Mouse (Mus musculus): Measurements from ENCODE around the gene Asic2. TPM values are rescaled to one million over a fixed set of nuclear protein-coding genes. Genes with fewer than 3 reads are reported as not detected.

Asic2 gene
- polyA plus RNA-seq, 1 experiment from 2014 or later: 0.47 TPM

DNA sequence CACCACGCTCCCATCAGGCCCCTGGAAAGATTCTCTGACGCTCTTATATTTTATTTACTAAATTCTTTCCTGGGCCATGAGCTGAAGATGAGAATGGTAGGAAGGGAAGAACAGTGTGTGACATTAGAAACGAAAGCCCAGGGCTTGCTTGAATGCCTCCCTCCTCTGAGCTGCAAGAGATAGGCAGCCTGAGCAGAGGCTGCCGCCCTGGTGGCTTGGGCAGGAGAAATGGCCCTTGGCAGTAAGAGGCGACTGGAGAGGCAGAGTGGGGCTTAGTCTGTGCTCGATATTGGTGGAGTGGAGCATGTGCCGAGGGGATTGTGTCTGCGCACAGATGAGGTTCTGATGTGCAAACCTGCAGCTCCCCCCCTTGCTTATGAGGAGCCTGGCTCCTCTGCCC, 1014.1 kb downstream of the Asic2 start:
- Histone ChIP-seq H3K27ac (replicated peaks) (no peak overlapping the region), H3K4me1 (replicated peaks; ENCODE audit: control insufficient read depth, insufficient read depth) (no peaks in the 10 kb centered on the region), H3K4me3 (ENCODE audit: low read depth, low read length) (no peak overlapping the region), H3K4me2 (replicated peaks; ENCODE audit: low read depth) (no peak overlapping the region), H3K36me3 (ENCODE audit: control insufficient read depth, insufficient read depth, low read length) (no peaks in the 10 kb centered on the region), H3K9ac (ENCODE audit: low read length) (no peak overlapping the region), H3K27me3 (ENCODE audit: control insufficient read depth, insufficient read depth, low read length) (no peaks in the 10 kb centered on the region), H3K9me3 (ENCODE audit: control insufficient read depth, low read length) (no peaks in the 10 kb centered on the region)
- no peak for DNase-seq (ENCODE audit: low spot score)
- 74% methylated on average over 8 of the region's 8 CpGs for WGBS
- TF ChIP-seq CTCF (IDR thresholded peaks at IDR 0.05; ENCODE audit: low read depth): no peak
- no peak for TF ChIP-seq EP300 (optimal IDR thresholded peaks at IDR 0.05)
- no peak for ATAC-seq (ENCODE audit: low FRiP score, low TSS enrichment)

DNA sequence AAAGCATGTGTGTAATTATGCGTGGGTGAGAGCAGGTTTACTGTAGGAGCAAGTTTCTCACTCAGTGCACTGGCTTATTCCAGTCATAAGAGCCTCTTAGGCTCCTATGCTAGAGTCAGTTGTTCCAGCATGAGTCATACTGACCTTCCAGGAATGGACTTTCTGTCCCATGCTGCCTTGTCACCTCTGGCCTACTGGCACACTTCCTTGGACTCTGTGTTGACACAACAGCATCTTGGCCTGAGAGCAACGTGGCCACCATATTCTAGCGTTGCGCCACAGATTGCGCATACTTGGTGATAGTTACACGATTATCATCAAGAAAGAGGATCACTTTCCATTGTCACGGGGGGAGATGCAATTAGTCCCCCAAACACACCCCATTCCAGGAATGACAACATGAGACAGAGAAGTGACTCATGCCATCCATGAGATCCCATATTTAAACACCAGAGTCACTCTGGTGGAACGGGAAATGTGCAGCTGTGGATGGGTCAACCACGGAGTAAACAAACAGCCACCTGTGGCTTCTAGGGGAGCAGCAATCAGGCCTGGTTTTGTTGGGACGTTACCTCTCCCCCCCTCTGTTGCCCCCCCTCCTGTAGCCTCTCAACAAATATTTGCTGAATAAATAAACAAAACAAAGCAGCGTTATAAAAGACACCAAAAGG, 1019.1 kb downstream of the Asic2 start:
- DNase-seq (ENCODE audit: low spot score): no peak
- Histone ChIP-seq H3K4me1 (replicated peaks; ENCODE audit: control insufficient read depth, insufficient read depth) (no peaks in the 10 kb centered on the region), H3K4me3 (ENCODE audit: low read depth, low read length) (no peak overlapping the region), H3K9me3 (ENCODE audit: control insufficient read depth, low read length) (no peaks in the 10 kb centered on the region), H3K27ac (replicated peaks) (no peak overlapping the region), H3K27me3 (ENCODE audit: control insufficient read depth, insufficient read depth, low read length) (no peaks in the 10 kb centered on the region), H3K4me2 (replicated peaks; ENCODE audit: low read depth) (no peak overlapping the region), H3K9ac (ENCODE audit: low read length) (no peak overlapping the region), H3K36me3 (ENCODE audit: control insufficient read depth, insufficient read depth, low read length) (no peaks in the 10 kb centered on the region)
- ATAC-seq (ENCODE audit: low FRiP score, low TSS enrichment): peak; percentile 65; the same call in 1 of the 2 replicates
- TF ChIP-seq EP300 (optimal IDR thresholded peaks at IDR 0.05): no peak
- TF ChIP-seq CTCF (IDR thresholded peaks at IDR 0.05; ENCODE audit: low read depth): no peak
- WGBS: 65% methylated on average over 11 of the region's 11 CpGs

DNA sequence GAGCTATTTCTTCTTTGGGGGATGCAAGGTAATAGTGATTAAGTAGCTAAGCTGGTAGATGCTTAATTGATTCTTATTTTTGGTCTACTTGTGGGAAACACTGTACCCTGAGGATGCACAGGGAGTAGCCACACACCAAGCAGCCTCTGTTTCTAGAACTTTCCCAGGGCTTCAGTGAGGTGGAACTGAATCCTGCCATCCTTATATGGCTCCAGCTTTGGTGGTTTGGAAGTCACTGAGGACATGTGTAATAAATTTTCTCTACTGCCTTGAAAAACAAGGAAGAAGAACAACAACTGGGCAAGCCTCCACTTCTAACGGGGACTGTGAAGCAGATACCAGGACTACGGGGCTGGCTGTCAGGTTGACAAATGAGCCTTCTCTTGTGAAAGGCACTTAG, 1020.2 kb downstream of the Asic2 start:
- Histone ChIP-seq H3K27me3 (ENCODE audit: control insufficient read depth, insufficient read depth, low read length) (no peaks in the 10 kb centered on the region), H3K27ac (replicated peaks) (no peak overlapping the region), H3K9me3 (ENCODE audit: control insufficient read depth, low read length) (no peaks in the 10 kb centered on the region), H3K9ac (ENCODE audit: low read length) (no peak overlapping the region), H3K4me2 (replicated peaks; ENCODE audit: low read depth) (no peak overlapping the region), H3K4me1 (replicated peaks; ENCODE audit: control insufficient read depth, insufficient read depth) (no peaks in the 10 kb centered on the region), H3K36me3 (ENCODE audit: control insufficient read depth, insufficient read depth, low read length) (no peaks in the 10 kb centered on the region), H3K4me3 (ENCODE audit: low read depth, low read length) (no peak overlapping the region)
- TF ChIP-seq CTCF (IDR thresholded peaks at IDR 0.05; ENCODE audit: low read depth) (no peak), EP300 (optimal IDR thresholded peaks at IDR 0.05) (no peak)
- no peak for ATAC-seq (ENCODE audit: low FRiP score, low TSS enrichment)
- DNase-seq (ENCODE audit: low spot score): no peak
- WGBS: 19% methylated on average over 2 of the region's 2 CpGs

DNA sequence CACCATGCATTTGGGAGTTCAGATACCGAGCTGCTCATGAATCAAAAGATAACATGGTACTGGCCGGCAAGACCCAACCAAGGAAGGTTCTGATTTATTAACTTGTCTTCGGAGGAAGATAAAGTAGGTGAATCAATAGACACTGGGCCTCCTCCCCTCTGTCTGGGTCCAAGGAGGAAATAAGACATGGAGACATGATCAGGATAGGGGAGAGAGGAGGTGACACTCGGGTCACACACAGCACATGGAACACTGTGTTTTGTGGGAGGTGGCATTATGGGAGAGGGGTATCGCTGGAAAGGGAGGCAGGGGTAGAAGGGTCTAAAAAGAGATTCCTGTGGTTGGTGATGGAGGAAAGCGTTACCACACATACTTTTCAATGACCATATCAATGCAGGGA, 1022.1 kb downstream of the Asic2 start:
- no peak overlapping the region for H3K27ac ChIP-seq (replicated peaks)
- DNase-seq (ENCODE audit: low spot score) (no peak), ATAC-seq (ENCODE audit: low FRiP score, low TSS enrichment) (no peak)
- TF ChIP-seq EP300 (optimal IDR thresholded peaks at IDR 0.05) (no peak), CTCF (IDR thresholded peaks at IDR 0.05; ENCODE audit: low read depth) (no peak)
- no peaks in the 10 kb centered on the region for H3K9me3 ChIP-seq (ENCODE audit: control insufficient read depth, low read length)
- no peak overlapping the region for H3K9ac ChIP-seq (ENCODE audit: low read length)
- no peak overlapping the region for H3K4me3 ChIP-seq (ENCODE audit: low read depth, low read length)
- WGBS: 64% methylated on average over 6 of the region's 6 CpGs
- no peaks in the 10 kb centered on the region for H3K27me3 ChIP-seq (ENCODE audit: control insufficient read depth, insufficient read depth, low read length)
- H3K36me3 ChIP-seq (ENCODE audit: control insufficient read depth, insufficient read depth, low read length): no peaks in the 10 kb centered on the region
- no peak overlapping the region for H3K4me2 ChIP-seq (replicated peaks; ENCODE audit: low read depth)
- H3K4me1 ChIP-seq (replicated peaks; ENCODE audit: control insufficient read depth, insufficient read depth): no peaks in the 10 kb centered on the region

DNA sequence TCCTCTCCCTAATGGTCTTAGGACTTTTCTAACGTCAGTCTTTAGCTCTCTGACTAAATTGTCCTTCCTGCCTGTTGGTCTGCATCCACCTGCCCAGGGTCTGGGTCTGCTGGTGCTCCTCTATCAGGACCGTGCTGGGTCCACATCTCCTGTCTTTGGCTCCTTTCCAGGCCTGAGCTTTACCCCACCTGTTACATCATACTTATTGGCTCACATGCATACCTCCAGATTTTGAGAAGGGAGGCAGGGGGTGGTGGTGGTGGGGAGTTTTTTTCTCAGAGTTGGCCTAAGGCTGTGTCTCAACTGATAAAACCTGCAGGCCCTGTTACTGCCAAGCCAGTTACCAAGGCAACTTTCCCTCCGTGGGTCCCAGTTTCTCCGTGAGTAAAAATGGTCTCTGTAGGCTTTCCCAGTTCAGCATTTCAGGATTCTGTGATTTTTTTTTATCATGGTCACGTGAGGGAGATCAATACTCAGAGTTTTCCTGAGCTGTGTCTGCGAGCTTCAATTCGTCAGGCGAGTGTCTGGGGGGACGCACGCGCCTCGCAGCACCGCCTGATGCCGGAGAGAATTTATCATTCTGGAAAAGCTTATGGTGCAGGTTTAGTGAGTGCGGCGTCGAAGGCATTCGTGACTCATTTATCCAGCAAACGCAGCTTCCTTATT, 1044.8 kb downstream of the Asic2 start:
- Histone ChIP-seq H3K4me1 (replicated peaks; ENCODE audit: control insufficient read depth, insufficient read depth) (no peaks in the 10 kb centered on the region), H3K4me2 (replicated peaks; ENCODE audit: low read depth) (no peak overlapping the region), H3K27me3 (ENCODE audit: control insufficient read depth, insufficient read depth, low read length) (no peaks in the 10 kb centered on the region), H3K4me3 (ENCODE audit: low read depth, low read length) (no peak overlapping the region), H3K27ac (replicated peaks) (no peak overlapping the region), H3K36me3 (ENCODE audit: control insufficient read depth, insufficient read depth, low read length) (no peaks in the 10 kb centered on the region), H3K9me3 (ENCODE audit: control insufficient read depth, low read length) (no peaks in the 10 kb centered on the region), H3K9ac (ENCODE audit: low read length) (no peak overlapping the region)
- 67% methylated on average over 19 of the region's 19 CpGs for WGBS
- no peak for TF ChIP-seq EP300 (optimal IDR thresholded peaks at IDR 0.05)
- TF ChIP-seq CTCF (IDR thresholded peaks at IDR 0.05; ENCODE audit: low read depth): no peak
- no peak for ATAC-seq (ENCODE audit: low FRiP score, low TSS enrichment)
- DNase-seq (ENCODE audit: low spot score): no peak

DNA sequence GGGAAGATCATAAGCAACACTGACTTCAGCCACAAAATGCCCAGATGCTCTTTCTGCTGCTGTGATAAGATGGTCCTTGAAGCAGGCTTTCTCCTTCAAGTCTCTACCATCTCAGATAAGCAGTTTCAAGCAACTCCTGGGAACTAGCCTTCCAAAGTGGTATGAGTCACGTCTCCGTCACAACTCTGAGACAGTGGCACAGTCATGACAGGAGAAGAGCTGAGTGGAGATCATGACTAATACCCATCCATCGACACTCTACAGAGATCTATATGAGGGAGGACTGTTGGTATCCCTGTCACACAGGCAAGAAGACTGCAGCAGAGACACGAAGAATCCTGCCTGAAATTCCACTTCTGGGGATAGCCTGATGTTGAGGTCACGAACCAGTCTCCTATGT, 1049.9 kb downstream of the Asic2 start:
- no peak overlapping the region for H3K4me3 ChIP-seq (ENCODE audit: low read depth, low read length)
- H3K27ac ChIP-seq (replicated peaks): no peak overlapping the region
- H3K4me1 ChIP-seq (replicated peaks; ENCODE audit: control insufficient read depth, insufficient read depth): no peaks in the 10 kb centered on the region
- no peak overlapping the region for H3K4me2 ChIP-seq (replicated peaks; ENCODE audit: low read depth)
- no peaks in the 10 kb centered on the region for H3K9me3 ChIP-seq (ENCODE audit: control insufficient read depth, low read length)
- H3K27me3 ChIP-seq (ENCODE audit: control insufficient read depth, insufficient read depth, low read length): no peaks in the 10 kb centered on the region
- no peak for ATAC-seq (ENCODE audit: low FRiP score, low TSS enrichment)
- no peak for DNase-seq (ENCODE audit: low spot score)
- H3K36me3 ChIP-seq (ENCODE audit: control insufficient read depth, insufficient read depth, low read length): no peaks in the 10 kb centered on the region
- WGBS: 88% methylated on average over 5 of the region's 5 CpGs
- H3K9ac ChIP-seq (ENCODE audit: low read length): no peak overlapping the region
- TF ChIP-seq CTCF (IDR thresholded peaks at IDR 0.05; ENCODE audit: low read depth) (no peak), EP300 (optimal IDR thresholded peaks at IDR 0.05) (no peak)

Measured in stomach, postnatal 0 days (tissue).